Mouse (Mus musculus): Measurements from ENCODE around the gene Rnf7.

DNA sequence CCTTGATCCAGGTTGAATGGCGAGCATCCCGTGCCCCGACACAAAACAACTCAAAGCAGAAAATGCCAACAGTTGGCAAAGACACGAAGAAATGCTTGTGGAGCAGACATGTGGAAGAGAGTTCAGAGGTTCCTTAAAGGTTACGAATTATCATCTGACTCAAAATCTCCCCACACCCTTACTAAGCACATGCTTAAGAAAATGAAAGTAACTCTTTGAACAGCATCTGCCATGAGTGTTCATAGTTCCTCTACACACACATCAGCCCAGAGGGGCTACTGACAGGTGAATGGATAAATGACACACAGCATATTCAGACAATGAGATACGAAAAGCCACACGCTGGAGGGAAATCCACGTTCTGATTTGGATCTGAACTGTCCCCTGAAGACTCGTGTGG is 29.0 kb downstream of the Rnf7 start:
- TF ChIP-seq CTCF (conservative IDR thresholded peaks at IDR 0.05; ENCODE audit: insufficient read depth, insufficient read length, low read depth, low read length) (no peak), POLR2A (IDR thresholded peaks at IDR 0.05; ENCODE audit: low read depth, low read length) (no peak)

Measured in kidney, adult 2 months (tissue).